Mouse (Mus musculus) kidney, postnatal 14 days (tissue): ENCODE results near the gene Ofd1.
A peak's percentile ranks its signal among the peaks of the same experiment; 100 is the strongest.

ENCODE experiments used
- DNase-seq: peaks from one replicate; pipeline ENCODE4 v3.0.0; 2022; ENCODE audit warnings: mixed read lengths

The Ofd1 gene

GRCm38 (mm10) chrX:166440616-166441063 lies at the start of gene Ofd1:
Gene Ofd1, minus strand, starts transcription at chrX:166440704.
- peak; percentile 93 for DNase-seq

- peak; percentile 95 for DNase-seq
These were observed 39.0 kb upstream of the Ofd1 start, which contains the start of gene Rab9 for GRCm38 (mm10) chrX:166479365-166479983. Gene Rab9, minus strand, starts transcription at chrX:166479867.

- DNase-seq = peak; percentile 28
These were observed 38.3 kb upstream of the Ofd1 start for GRCm38 (mm10) chrX:166478631-166479364.

- peak; percentile 17 for DNase-seq
These were observed 36.9 kb upstream of the Ofd1 start for GRCm38 (mm10) chrX:166477393-166477792.

GRCm38 (mm10) chrX:166472612-166473011 lies 32.1 kb upstream of the Ofd1 start:
- no peak for DNase-seq

GRCm38 (mm10) chrX:166468321-166468720 lies 27.8 kb upstream of the Ofd1 start:
- no peak for DNase-seq

- no peak for DNase-seq
These were observed 15.0 kb upstream of the Ofd1 start for GRCm38 (mm10) chrX:166455525-166455924.

- no peak for DNase-seq
These were observed 13.8 kb upstream of the Ofd1 start for GRCm38 (mm10) chrX:166454331-166454730.

GRCm38 (mm10) chrX:166453532-166453931 lies 13.0 kb upstream of the Ofd1 start:
- DNase-seq = no peak

GRCm38 (mm10) chrX:166444552-166444951 lies 4.0 kb upstream of the Ofd1 start:
- no peak for DNase-seq

- DNase-seq = no peak
These were observed 378 bp downstream of the Ofd1 start, which contains the start of gene Trappc2 for GRCm38 (mm10) chrX:166440036-166440615. Gene Trappc2, plus strand, starts transcription at chrX:166440574.

- DNase-seq = no peak
These were observed 5.7 kb downstream of the Ofd1 start for GRCm38 (mm10) chrX:166434812-166435211.

- peak; percentile 3 for DNase-seq
These were observed 24.3 kb downstream of the Ofd1 start for GRCm38 (mm10) chrX:166416196-166416595.

- no peak for DNase-seq
These were observed 32.6 kb downstream of the Ofd1 start for GRCm38 (mm10) chrX:166407865-166408264.

GRCm38 (mm10) chrX:166393753-166394152 lies 46.8 kb downstream of the Ofd1 start:
- DNase-seq = no peak

- DNase-seq = no peak
These were observed 53.8 kb downstream of the Ofd1 start for GRCm38 (mm10) chrX:166386656-166387055.

GRCm38 (mm10) chrX:166384935-166385334 lies 55.6 kb downstream of the Ofd1 start:
- DNase-seq = peak; percentile 58

GRCm38 (mm10) chrX:166383606-166384005 lies 56.9 kb downstream of the Ofd1 start:
- no peak for DNase-seq

- no peak for DNase-seq
These were observed 61.9 kb downstream of the Ofd1 start for GRCm38 (mm10) chrX:166378652-166379051.

- no peak for DNase-seq
These were observed 63.7 kb downstream of the Ofd1 start for GRCm38 (mm10) chrX:166376681-166377328.

- no peak for DNase-seq
These were observed 74.9 kb downstream of the Ofd1 start for GRCm38 (mm10) chrX:166365458-166366213.

- no peak for DNase-seq
These were observed 80.0 kb downstream of the Ofd1 start for GRCm38 (mm10) chrX:166360455-166360854.
